Mouse (Mus musculus) lung, adult 2 months (tissue): Measurements from ENCODE around the gene Vegfa. TPM values are rescaled to one million over a fixed set of nuclear protein-coding genes. Genes with fewer than 3 reads are reported as not detected.

Experiments
- DNase-seq: peaks from one replicate; pipeline ENCODE4 v3.0.0; 2022
- H3K4me1 ChIP-seq: fragments of 200-500 bp; 2 replicates; pipeline ENCODE4 v1.6.1; 2011; ENCODE audit warnings: low read length; ENCODE audit not compliant: control insufficient read depth, insufficient read depth
- H3K4me3 ChIP-seq: fragments of 200-500 bp; replicated peaks from 2 replicates; pipeline ENCODE3; 2011; ENCODE audit warnings: low read depth, mild to moderate bottlenecking, control low read depth, low read length; ENCODE audit errors: extremely low read depth
- CTCF ChIP-seq: fragments of 200-500 bp; IDR thresholded peaks from 2 replicates; pipeline ENCODE4 v1.5.1; 2011; ENCODE audit warnings: mild to moderate bottlenecking, low read length, control low read depth; ENCODE audit not compliant: insufficient read depth
- POLR2A ChIP-seq: fragments of 200-500 bp; IDR thresholded peaks from 2 replicates; pipeline ENCODE4 v1.6.1; 2011; ENCODE audit warnings: low read depth, mild to moderate bottlenecking, control low read depth, low read length, borderline replicate concordance; ENCODE audit errors: extremely low read depth
- WGBS: fragments of 180-500 bp; shearing (Covaris S2); methylation state at CpG from one replicate; pipeline ENCODE4 v1.1.7; 2018; 5-methylcytosine and 5-hydroxymethylcytosine counted together
- polyA plus RNA-seq: library from polyadenylated mRNA; depleted of rRNA; stranded (reverse); fragments of >200 nt; gene quantifications from 2 replicates; pipeline ENCODE4 v1.2.3, GENCODE M21; 2012

Vegfa gene
- polyA plus RNA-seq, 1 experiment = 1,453 TPM

DNA sequence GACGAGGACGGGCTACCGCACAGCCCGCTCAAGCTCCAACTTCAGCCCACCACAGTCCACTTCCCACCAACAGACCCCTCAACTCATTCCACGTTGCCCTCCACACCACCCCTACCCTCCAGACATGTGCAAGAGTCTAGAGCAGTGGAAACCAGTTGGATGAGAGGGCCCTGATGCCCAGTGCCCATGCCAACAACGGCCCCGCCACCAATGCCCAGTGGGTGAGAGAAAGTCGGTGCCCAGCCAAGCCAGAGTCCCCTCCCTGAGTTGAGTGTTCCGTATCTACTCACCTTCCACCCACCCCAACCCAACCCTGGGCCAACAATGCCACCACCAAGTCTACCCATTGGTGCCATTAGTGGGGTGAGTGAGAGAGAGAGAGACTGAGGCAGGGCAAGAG lies 10.4 kb downstream of the Vegfa start:
- 80% methylated on average over 9 of the region's 9 CpGs for WGBS
- Histone ChIP-seq H3K4me3 (no peak overlapping the region), H3K4me1 (peaks cover 6% of the 10 kb centered on the region; the same call in 1 of the 2 replicates)
- TF ChIP-seq CTCF (no peak), POLR2A (no peak)
- no peak for DNase-seq

DNA sequence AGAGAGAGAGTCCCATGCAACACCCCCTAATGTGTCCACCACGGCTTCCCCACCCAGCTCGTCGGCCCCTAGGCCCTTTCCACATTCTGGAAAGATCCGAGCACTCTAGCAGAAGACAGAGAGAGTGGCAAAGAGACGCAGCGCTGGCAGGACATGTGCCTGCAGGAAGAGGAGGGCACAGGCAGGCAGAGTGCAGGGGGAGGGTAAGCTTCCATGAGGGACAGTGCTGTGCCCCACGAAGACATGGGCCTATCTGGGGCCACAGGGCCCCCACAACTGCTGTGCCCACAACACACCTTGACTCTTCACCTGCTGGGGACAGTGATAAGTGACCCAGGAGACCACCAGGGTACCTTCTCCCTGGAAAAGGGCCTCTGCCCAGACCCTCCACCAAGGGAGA lies 11.0 kb downstream of the Vegfa start:
- DNase-seq = no peak
- 75% methylated on average over 7 of the region's 7 CpGs for WGBS
- TF ChIP-seq CTCF = no peak
- TF ChIP-seq POLR2A = no peak

DNA sequence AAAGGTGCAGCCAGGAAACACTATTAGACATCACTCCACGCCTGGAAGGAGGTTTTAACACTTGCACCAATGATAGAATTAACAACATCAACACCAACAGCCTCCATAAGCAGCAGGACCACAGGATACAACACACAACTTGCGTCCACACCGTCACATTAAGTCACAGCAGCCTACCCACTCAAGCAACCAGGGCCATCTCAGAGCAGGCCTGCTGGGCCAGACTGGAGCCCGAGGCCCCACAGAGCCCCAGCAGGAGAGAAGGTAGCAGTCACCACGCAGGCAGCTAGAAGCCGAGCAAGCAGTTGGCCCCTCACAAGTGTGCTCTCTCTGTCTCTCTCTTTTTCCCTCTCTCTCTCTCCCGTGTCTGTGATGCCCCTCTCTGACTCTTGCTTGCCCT lies 11.6 kb downstream of the Vegfa start:
- H3K4me1 ChIP-seq = no peaks in the 10 kb centered on the region
- DNase-seq = no peak
- H3K4me3 ChIP-seq = no peak overlapping the region
- 68% methylated on average over 7 of the region's 7 CpGs for WGBS
- TF ChIP-seq POLR2A (no peak), CTCF (no peak)

More for the DNA sequence above, 11.0 kb downstream of the Vegfa start:
- H3K4me1 ChIP-seq = peaks cover 3% of the 10 kb centered on the region; the same call in 1 of the 2 replicates
- H3K4me3 ChIP-seq = no peak overlapping the region

DNA sequence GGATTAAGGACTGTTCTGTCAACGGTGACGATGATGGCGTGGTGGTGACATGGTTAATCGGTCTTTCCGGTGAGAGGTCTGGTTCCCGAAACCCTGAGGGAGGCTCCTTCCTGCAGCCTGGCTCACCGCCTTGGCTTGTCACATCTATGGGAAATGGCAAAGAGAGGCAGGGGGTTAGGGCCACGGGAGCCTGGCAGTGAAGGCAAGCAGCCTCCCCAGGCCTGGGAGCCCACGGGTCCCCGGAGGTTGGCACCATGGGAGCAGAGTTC lies 13.5 kb downstream of the Vegfa start:
- TF ChIP-seq POLR2A (no peak), CTCF (no peak)
- no peaks in the 10 kb centered on the region for H3K4me1 ChIP-seq
- WGBS = 72% methylated on average over 10 of the region's 10 CpGs
- no peak overlapping the region for H3K4me3 ChIP-seq
- no peak for DNase-seq

DNA sequence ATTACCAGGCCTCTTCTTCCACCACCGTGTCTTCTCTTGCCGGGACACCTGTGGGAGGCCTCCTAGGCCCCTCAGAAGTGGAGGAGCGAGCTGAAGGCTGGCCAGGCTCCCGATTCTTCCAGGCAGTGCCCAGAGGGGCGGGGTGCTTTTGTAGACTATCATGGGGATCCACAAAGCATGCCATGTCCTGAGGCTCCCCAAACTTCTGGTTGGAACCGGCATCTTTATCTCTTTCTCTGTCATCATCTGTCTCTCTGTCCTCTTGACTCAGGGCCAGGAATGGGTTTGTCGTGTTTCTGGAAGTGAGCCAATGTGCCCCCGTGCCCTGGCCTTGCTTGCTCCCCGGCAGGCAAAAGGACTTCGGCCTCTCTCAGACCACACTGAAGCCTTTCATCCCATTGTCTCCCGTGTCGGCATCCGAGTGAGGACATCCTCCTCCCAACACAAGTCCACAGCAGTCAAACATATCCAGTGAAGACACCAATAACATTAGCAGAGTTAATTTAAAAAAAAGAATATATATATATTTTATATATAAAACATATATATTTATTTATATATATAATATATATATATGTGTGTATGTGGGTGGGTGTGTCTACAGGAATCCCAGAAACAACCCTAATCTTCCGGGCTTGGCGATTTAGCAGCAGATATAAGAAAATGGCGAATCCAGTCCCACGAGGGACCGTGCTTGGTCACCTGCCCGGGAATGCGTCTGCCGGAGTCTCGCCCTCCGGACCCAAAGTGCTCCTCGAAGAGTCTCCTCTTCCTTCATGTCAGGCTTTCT lies 14.0 kb downstream of the Vegfa start:
- WGBS = 67% methylated on average over 24 of the region's 24 CpGs
- Histone ChIP-seq H3K4me1 (no peaks in the 10 kb centered on the region), H3K4me3 (no peak overlapping the region)
- no peak for DNase-seq
- TF ChIP-seq CTCF = no peak
- TF ChIP-seq POLR2A = no peak

DNA sequence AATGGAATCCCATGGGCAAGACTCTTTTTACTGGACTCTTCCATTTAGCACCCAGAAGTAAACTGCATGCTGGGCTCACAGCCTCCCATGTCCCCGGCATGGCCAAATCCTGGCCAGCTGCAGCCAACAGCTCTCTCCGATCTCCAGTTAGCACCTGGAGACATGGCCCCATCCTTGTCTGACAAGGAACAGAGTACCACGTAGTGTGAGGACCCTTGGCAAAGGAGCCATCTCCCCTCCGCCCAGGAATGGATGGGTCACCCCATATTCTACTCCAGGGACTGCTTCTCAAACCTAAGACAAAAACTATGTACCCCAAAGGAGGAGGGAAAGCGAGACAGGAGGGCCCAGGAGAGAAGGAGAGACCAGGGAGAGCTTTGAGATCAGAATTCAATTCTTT lies 15.6 kb downstream of the Vegfa start:
- Histone ChIP-seq H3K4me3 (no peak overlapping the region), H3K4me1 (peaks cover 2% of the 10 kb centered on the region; the same call in 1 of the 2 replicates)
- no peak for TF ChIP-seq POLR2A
- TF ChIP-seq CTCF = no peak
- DNase-seq = no peak
- WGBS = 87% methylated on average over 5 of the region's 5 CpGs

DNA sequence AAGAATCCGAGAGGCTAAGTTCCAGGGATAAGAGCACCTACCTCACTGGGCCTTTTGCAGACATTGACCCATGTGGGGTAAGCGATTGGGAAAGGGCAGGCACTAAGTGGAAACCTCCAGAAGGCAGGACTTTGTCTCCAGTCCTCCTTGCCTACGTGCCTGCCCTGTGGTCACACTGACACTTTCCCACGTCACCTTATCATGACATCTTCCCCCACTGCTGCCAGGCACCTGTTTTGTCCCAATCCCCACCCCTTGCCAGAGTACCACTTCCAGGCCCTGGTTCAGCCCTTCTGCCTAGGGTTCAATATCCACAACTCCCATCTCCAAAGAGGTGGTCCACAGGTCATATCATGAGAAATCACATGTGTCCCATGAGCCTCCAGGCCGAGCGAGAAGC lies 16.2 kb downstream of the Vegfa start:
- H3K4me1 ChIP-seq = peaks cover 2% of the 10 kb centered on the region; the same call in 1 of the 2 replicates
- H3K4me3 ChIP-seq = no peak overlapping the region
- no peak for TF ChIP-seq CTCF
- TF ChIP-seq POLR2A = no peak
- WGBS = 80% methylated on average over 6 of the region's 6 CpGs
- DNase-seq = no peak

DNA sequence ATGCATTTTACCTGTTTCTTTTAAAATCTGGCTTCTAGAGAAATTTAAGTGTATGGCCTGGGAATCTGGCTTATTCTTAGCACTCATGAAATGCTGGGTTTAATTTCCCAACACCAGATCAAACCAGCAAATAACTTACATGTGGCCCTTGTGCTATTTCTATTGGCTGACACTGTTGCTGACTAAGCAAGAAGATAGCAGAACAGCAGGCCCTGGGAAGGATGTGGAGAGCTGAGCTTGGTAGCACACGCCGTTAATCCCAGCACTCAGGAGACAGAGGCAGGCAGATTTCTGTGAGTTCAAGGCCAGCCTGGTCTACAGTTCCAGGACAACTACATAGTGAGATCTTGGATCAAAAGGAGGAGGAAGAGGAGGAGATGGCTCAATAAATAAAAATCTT lies 17.2 kb downstream of the Vegfa start:
- DNase-seq = no peak
- WGBS = 71% methylated on average over 2 of the region's 2 CpGs
- Histone ChIP-seq H3K4me3 (no peak overlapping the region), H3K4me1 (peaks cover 2% of the 10 kb centered on the region; the same call in 1 of the 2 replicates)
- TF ChIP-seq POLR2A = no peak
- TF ChIP-seq CTCF = no peak

DNA sequence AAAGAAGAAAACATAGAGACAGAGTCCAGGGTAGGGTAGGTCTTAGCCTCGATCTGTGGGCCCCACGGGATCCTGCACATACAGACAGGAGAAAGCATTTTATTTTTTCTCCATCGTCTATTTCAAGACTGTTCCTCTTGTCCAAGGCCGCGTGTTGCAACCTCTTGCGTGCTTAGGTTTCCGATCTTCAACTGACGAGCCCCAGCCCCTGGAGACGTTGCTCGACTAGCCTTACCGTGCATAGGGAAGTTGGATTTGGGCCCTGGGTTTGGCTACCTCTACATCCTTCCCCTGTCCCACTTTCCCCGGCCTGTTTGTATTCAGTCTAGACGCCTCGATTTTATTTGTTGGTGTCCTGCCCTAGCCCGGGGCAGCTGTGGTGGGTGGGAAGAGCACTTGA lies 18.6 kb downstream of the Vegfa start:
- no peak for DNase-seq
- WGBS = 50% methylated on average over 15 of the region's 15 CpGs
- no peak for TF ChIP-seq POLR2A
- TF ChIP-seq CTCF = no peak
- Histone ChIP-seq H3K4me3 (no peak overlapping the region), H3K4me1 (peaks cover 2% of the 10 kb centered on the region; the same call in 1 of the 2 replicates)

DNA sequence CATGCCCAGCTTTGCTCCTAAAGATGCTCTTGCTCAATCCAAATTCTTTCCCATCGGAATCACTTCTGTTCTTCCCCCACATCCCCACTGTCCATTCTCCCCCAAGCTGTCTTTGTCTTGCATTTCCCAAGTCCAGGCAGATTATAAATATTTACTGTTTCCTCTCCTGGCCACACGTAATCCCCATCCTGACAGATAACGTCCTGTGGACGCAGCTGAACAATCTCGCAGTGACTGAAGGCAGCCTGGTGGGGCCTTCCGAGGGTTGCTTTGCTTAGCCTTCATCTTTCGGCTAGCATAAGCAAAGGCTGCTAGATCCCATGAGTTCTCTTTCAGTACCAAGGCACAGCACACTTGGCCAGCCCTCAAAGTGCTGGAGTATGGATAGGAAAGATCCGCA lies 20.0 kb downstream of the Vegfa start:
- Histone ChIP-seq H3K4me3 (no peak overlapping the region), H3K4me1 (peaks cover 2% of the 10 kb centered on the region; the same call in 1 of the 2 replicates)
- no peak for TF ChIP-seq POLR2A
- TF ChIP-seq CTCF = no peak
- WGBS = 34% methylated on average over 8 of the region's 8 CpGs
- no peak for DNase-seq
